Mouse (Mus musculus) hindbrain, embryonic 15.5 days (tissue): Measurements from ENCODE around the gene Ccdc146. TPM values are rescaled to one million over a fixed set of nuclear protein-coding genes. Genes with fewer than 3 reads are reported as not detected.
"Not testable (repeated sequence)": the region's sequence is repeated elsewhere in the genome, so short reads cannot be mapped to it uniquely, and the experiment has no call there.

ENCODE experiments used
- ATAC-seq: fragments of 200-750 bp; cut with Nextera tagmentation; 2 replicates; pipeline ENCODE4 v1.8.0; 2017; ENCODE audit warnings: low read depth, moderate number of reproducible peaks, moderate TSS enrichment; ENCODE audit not compliant: low FRiP score
- H3K27ac ChIP-seq: fragments of 300-500 bp; sonication (generic); replicated peaks from 2 replicates; pipeline ENCODE4 v1.5.1; 2015; ENCODE audit warnings: mild to moderate bottlenecking, inconsistent platforms
- H3K27me3 ChIP-seq: fragments of 300-500 bp; sonication (generic); 2 replicates; pipeline ENCODE4 v1.6.1; 2015; ENCODE audit warnings: control low read depth, inconsistent platforms
- H3K36me3 ChIP-seq: fragments of 300-500 bp; sonication (generic); 2 replicates; pipeline ENCODE4 v1.6.1; 2015; ENCODE audit warnings: control low read depth, inconsistent platforms
- H3K4me1 ChIP-seq: fragments of 300-500 bp; sonication (generic); replicated peaks from 2 replicates; pipeline ENCODE4 v1.6.1; 2015; ENCODE audit warnings: control low read depth, inconsistent platforms
- H3K4me2 ChIP-seq: fragments of 300-500 bp; sonication (generic); 2 replicates; pipeline ENCODE4 v1.6.1; 2015; ENCODE audit warnings: moderate library complexity, mild to moderate bottlenecking, inconsistent platforms
- H3K4me3 ChIP-seq: fragments of 300-500 bp; sonication (generic); 2 replicates; pipeline ENCODE4 v1.5.1; 2015; ENCODE audit warnings: mild to moderate bottlenecking, inconsistent platforms
- H3K9ac ChIP-seq: fragments of 300-500 bp; sonication (generic); 2 replicates; pipeline ENCODE4 v1.6.1; 2015; ENCODE audit warnings: inconsistent platforms
- H3K9me3 ChIP-seq: fragments of 300-500 bp; sonication (generic); 2 replicates; pipeline ENCODE4 v1.6.1; 2016; ENCODE audit warnings: control low read depth, inconsistent platforms
- WGBS: fragments of 180-500 bp; shearing (Covaris S2); methylation state at CpG from one replicate; pipeline ENCODE4 v1.1.7; 2015; 5-methylcytosine and 5-hydroxymethylcytosine counted together
- polyA plus RNA-seq: library from polyadenylated mRNA; unstranded; fragments of >200 nt; fragmentation: Nextera tagmentation; extraction: Ambion mirVana; gene quantifications from 2 replicates; pipeline ENCODE4 v1.2.1, GENCODE M21; 2015

Gene Ccdc146
- polyA plus RNA-seq, 1 experiment from 2014 or later: 1.0 TPM

DNA sequence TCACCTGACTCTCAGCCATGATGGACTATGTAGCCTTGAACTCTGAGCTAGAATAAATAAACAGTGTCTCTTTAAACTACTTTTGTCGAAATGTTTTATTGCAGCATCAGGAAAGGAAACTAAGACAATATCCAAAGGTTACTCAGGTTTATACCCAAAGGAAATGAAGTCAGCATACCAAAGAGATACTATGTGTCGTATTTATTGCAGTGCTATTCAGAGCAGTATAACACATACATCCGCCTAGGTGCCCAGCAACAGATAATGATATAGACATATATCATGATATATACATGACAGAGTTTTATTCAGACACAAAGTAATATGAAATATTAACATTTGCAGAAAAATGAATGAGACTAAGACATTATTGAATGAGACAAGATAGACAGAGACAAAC is 61.1 kb downstream of the Ccdc146 start:
- H3K9me3 ChIP-seq: no peaks in the 10 kb centered on the region
- H3K27me3 ChIP-seq: no peaks in the 10 kb centered on the region
- ATAC-seq: no peak
- no peak overlapping the region for H3K4me3 ChIP-seq
- H3K27ac ChIP-seq: no peak overlapping the region
- 87% methylated on average over 3 of the region's 3 CpGs for WGBS
- H3K4me2 ChIP-seq: no peak overlapping the region
- no peaks in the 10 kb centered on the region for H3K36me3 ChIP-seq
- H3K9ac ChIP-seq: no peak overlapping the region
- H3K4me1 ChIP-seq: no peaks in the 10 kb centered on the region

DNA sequence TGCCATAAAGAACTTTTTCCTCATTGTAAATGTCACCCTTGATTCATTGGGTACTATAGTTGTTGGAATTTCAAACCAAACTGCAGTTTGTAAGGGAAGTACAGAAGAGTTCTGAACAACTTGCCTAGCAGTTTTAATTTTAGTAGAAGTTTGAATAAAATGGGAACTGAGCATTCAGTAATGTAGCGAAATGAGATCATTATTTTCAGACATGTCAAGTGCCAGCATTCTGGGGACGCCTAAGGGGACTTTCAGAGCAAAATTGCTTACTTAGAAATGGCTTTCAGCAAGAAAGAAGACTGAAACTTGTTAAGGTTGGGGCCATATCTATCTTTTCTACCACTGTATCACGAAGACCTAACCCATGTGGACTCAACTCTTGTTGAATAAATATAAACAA is 65.8 kb downstream of the Ccdc146 start:
- WGBS: 86% methylated on average over 3 of the region's 3 CpGs
- no peak overlapping the region for H3K27ac ChIP-seq
- H3K27me3 ChIP-seq: no peaks in the 10 kb centered on the region
- H3K4me2 ChIP-seq: no peak overlapping the region
- ATAC-seq: no peak
- H3K36me3 ChIP-seq: no peaks in the 10 kb centered on the region
- H3K9me3 ChIP-seq: no peaks in the 10 kb centered on the region
- H3K9ac ChIP-seq: no peak overlapping the region
- no peak overlapping the region for H3K4me3 ChIP-seq
- H3K4me1 ChIP-seq: peaks cover 8% of the 10 kb centered on the region; the same call in 1 of the 2 replicates

DNA sequence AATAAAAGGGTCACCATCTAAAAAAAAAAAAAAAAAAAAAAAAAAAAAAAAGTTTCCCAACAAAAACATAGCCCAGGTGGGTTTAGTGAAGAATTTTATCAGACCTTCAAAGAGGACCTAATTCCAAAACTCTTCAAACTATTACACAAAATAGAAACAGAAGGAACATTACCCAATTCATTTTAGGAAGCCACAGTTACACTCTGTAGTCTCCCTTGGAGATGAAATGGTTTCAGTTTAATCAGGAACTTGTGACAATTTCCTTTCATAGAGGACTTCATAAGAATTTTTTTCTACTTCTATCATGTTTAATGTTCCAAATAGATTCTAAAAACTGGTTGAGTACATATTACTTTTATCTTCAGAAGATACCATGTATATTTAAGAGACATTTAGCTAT is 72.8 kb downstream of the Ccdc146 start:
- Histone ChIP-seq H3K27ac (no peak overlapping the region), H3K27me3 (no peaks in the 10 kb centered on the region), H3K4me2 (no peak overlapping the region), H3K9ac (no peak overlapping the region), H3K9me3 (no peaks in the 10 kb centered on the region), H3K4me3 (no peak overlapping the region), H3K4me1 (peaks cover 8% of the 10 kb centered on the region; the same call in 1 of the 2 replicates), H3K36me3 (no peaks in the 10 kb centered on the region)
- ATAC-seq: no peak

DNA sequence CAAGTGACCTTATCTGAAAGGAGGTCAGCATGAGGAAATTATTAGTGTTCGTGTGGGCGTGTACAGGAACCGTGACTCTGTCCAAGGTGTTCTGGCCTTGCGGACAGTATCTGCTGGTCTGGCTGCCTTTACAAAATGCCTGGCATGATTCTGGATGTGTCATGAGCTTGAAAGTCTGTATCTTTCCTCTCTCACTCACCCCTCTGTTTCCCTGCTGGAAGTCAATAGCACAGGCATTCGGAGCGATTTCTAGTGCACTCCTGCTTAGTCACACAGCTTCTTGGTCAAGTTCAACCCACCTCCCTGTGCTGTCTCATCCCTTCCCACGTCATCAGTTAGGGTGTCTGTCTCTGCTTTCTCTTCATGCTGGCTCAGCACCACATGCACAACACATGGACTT is 76.1 kb downstream of the Ccdc146 start:
- Histone ChIP-seq H3K36me3 (no peaks in the 10 kb centered on the region), H3K9ac (no peak overlapping the region), H3K4me2 (no peak overlapping the region), H3K27ac (no peak overlapping the region), H3K4me1 (no peaks in the 10 kb centered on the region), H3K4me3 (no peak overlapping the region), H3K9me3 (no peaks in the 10 kb centered on the region), H3K27me3 (no peaks in the 10 kb centered on the region)
- ATAC-seq: no peak
- WGBS: 92% methylated on average over 7 of the region's 7 CpGs

DNA sequence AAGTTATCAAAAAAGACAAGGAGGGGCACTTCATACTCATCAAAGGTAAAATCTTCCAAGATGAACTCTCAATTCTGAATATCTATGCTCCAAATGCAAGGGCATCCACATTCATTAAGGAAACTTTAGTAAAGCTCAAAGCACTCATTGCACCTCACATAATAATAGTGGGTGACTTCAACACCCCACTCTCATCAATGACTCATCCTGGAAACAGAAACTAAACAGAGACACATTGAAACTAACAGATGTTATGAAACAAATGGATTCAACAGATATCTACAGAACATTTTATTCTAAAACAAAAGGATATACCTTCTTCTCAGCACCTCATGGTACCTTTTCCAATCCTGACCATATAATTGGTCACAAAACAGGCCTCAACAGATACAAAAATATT is 82.2 kb downstream of the Ccdc146 start:
- not testable (repeated sequence) for H3K4me3 ChIP-seq, H3K27ac ChIP-seq

DNA sequence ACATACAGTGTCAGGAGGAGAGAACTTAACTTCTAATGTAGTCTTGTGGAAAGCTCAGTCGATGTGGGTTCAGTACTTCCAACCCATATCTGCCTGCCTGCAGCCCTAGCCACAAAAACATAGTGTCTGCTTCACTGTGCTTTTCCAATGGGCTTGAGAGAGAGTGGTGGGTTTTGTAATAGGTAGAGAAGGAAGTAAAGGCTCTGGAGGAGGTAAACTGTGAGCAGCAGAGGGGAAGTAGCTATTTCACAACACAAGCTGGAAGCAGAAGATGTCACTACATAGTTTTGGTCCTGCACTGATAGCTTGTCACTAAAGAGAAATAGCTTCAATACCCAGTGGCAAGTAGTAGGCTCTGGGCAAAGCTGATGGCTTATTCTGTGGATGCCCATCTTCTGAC is 92.4 kb downstream of the Ccdc146 start:
- ATAC-seq: no peak
- Histone ChIP-seq H3K36me3 (no peaks in the 10 kb centered on the region), H3K27me3 (no peaks in the 10 kb centered on the region), H3K9me3 (no peaks in the 10 kb centered on the region), H3K4me1 (no peaks in the 10 kb centered on the region; the same call in 1 of the 2 replicates), H3K4me3 (no peak overlapping the region), H3K4me2 (no peak overlapping the region), H3K27ac (no peak overlapping the region), H3K9ac (no peak overlapping the region)
- WGBS: 96% methylated on average over 1 of the region's 1 CpGs

More for the DNA sequence above, 82.2 kb downstream of the Ccdc146 start:
- H3K4me1 ChIP-seq, H3K9me3 ChIP-seq, H3K9ac ChIP-seq, H3K36me3 ChIP-seq, H3K27me3 ChIP-seq, ATAC-seq, H3K4me2 ChIP-seq: not testable (repeated sequence)

DNA sequence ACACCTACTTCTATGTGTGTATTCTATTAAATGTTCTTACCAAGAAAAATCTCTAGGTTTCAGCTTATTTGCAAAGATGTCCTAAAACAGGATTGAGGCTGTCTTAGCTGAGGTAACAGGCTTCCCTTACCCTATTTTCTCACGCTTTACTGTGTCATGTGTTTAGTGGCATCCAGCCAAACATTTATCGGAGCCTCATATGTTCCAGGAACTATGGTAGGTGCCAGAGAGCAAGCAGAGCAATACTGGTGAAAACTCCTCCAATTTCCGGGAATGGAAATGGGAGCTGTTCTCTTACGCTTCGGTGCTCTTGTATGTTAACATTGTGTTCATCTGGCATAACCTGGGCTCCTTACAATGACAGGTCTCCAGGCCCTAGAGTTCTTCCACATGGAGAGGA is 92.8 kb downstream of the Ccdc146 start:
- no peak overlapping the region for H3K27ac ChIP-seq
- no peaks in the 10 kb centered on the region; the same call in 1 of the 2 replicates for H3K4me1 ChIP-seq
- no peak overlapping the region for H3K4me2 ChIP-seq
- no peaks in the 10 kb centered on the region for H3K27me3 ChIP-seq
- ATAC-seq: no peak
- no peak overlapping the region for H3K9ac ChIP-seq
- H3K36me3 ChIP-seq: no peaks in the 10 kb centered on the region
- no peak overlapping the region for H3K4me3 ChIP-seq
- H3K9me3 ChIP-seq: no peaks in the 10 kb centered on the region
- WGBS: 71% methylated on average over 5 of the region's 5 CpGs

DNA sequence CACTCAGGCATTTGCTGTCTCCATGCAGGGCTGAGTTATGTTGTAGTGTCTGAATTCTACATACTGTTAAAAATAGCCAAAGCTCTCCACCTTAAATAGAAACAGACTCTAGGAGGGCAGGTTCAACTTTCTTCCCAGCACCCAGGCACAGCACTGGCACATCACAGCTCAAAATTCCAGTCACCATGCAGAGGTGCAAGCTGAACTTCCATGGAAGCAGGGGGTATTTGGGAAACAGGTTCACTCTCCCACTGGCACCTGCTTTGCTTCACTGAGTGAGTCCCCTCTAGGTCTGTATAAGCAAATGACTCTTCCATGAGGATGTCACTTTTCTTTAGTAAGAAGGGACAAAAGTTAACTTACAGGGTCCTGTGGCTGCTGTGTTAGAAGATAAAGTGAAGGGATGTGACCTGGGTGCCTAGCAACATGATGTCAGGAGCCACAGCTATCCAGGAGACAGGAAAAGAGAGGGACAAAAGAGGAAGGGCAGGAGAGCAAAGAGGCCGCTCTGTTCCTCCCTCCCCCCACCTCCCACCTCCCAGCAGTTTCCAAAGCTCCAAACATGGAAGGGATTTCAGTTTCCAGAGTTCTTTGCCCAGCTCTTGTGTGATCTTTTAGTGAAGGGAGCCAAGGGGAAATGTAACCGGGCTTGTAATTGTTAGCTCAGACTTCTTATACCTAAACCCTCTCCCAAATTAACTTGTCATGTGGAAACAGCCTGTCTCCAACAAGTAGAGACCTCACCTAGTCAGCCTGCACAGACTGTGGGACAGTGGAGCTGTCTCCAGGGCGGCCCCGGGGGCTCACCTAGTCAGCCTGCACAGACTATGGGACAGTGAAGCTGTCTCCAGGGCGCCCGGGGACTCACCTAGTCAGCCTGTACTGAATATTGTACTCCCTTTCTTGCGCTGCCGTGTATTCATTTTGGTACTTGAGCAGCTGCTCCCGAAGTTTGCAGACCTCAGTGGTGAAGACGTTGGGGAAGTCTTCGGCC is 94.5 kb downstream of the Ccdc146 start:
- Histone ChIP-seq H3K9ac (no peak overlapping the region), H3K36me3 (no peaks in the 10 kb centered on the region), H3K4me3 (no peak overlapping the region), H3K4me2 (no peak overlapping the region), H3K27ac (no peak overlapping the region), H3K9me3 (no peaks in the 10 kb centered on the region), H3K4me1 (no peaks in the 10 kb centered on the region; the same call in 1 of the 2 replicates), H3K27me3 (no peaks in the 10 kb centered on the region)
- 42% methylated on average over 11 of the region's 11 CpGs for WGBS
- no peak for ATAC-seq

DNA sequence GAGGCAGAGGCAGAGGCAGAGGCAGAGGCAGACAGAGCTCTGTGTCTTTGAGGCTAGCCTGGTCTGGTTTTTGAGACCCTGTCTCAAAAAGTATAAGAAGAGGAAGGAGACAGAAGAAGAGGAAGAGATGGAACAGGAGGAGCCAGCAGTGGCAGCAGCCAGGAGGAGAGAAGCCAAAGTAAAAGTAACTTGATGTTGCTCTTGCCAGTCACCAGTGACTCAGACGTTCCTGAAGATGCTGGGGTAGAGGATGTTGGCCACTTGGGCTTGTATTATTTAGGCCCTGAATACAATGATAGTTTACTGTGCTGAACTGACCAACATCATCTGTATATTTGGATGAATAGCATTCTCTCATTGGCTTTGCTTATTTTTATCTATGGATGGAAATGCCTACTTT is 95.9 kb downstream of the Ccdc146 start:
- Histone ChIP-seq H3K27ac (no peak overlapping the region), H3K9me3 (no peaks in the 10 kb centered on the region), H3K4me1 (no peaks in the 10 kb centered on the region; the same call in 1 of the 2 replicates), H3K4me2 (no peak overlapping the region), H3K9ac (no peak overlapping the region), H3K27me3 (no peaks in the 10 kb centered on the region), H3K36me3 (no peaks in the 10 kb centered on the region), H3K4me3 (no peak overlapping the region)
- no peak for ATAC-seq
- WGBS: 57% methylated on average over 1 of the region's 1 CpGs

DNA sequence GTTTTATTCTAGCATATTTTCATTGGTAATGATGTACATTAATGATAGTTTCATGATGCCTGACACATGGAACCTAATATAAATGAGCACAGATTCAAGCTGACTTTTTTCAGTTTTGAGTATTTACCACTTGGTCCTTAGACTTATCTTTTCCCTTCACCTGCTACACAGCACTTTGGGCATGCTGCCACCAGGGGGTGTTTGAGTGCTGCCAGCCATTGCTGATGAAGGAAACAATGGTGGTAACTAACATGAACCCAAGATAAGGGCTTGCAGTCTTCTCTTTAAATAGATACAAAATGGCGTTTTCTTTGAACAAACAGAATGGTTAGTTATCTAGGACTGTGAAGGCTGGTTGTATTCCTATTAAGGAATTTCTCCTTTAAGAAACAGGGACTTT is 98.0 kb downstream of the Ccdc146 start:
- H3K9ac ChIP-seq: no peak overlapping the region
- 43% methylated on average over 1 of the region's 1 CpGs for WGBS
- H3K9me3 ChIP-seq: no peaks in the 10 kb centered on the region
- H3K36me3 ChIP-seq: no peaks in the 10 kb centered on the region
- H3K4me1 ChIP-seq: no peaks in the 10 kb centered on the region; the same call in 1 of the 2 replicates
- ATAC-seq: no peak
- H3K27ac ChIP-seq: no peak overlapping the region
- no peak overlapping the region for H3K4me3 ChIP-seq
- no peaks in the 10 kb centered on the region for H3K27me3 ChIP-seq
- H3K4me2 ChIP-seq: no peak overlapping the region

DNA sequence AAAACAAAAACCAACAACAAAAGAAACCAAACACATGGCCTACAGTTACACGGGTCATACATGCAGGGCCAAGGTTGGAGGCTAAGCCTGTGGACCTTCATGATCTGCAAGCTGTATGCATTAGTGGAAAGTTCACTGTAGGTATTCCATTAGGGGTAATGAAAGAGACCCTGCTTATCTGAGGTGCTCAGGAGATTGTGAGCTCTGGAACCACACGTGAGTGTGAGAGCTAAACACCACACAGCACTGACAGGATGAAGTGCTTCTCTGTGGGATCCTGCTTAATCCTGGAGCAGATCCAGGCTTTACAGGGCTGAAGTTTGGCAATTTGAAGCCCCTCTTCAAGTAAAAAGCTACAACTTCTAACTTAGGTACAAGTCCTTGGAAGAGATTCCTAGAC is 104.3 kb downstream of the Ccdc146 start:
- ATAC-seq: no peak
- Histone ChIP-seq H3K27me3 (no peaks in the 10 kb centered on the region), H3K9ac (no peak overlapping the region), H3K9me3 (no peaks in the 10 kb centered on the region), H3K4me1 (no peaks in the 10 kb centered on the region), H3K4me3 (no peak overlapping the region), H3K4me2 (no peak overlapping the region), H3K27ac (no peak overlapping the region), H3K36me3 (no peaks in the 10 kb centered on the region)
- WGBS: 68% methylated on average over 2 of the region's 2 CpGs

DNA sequence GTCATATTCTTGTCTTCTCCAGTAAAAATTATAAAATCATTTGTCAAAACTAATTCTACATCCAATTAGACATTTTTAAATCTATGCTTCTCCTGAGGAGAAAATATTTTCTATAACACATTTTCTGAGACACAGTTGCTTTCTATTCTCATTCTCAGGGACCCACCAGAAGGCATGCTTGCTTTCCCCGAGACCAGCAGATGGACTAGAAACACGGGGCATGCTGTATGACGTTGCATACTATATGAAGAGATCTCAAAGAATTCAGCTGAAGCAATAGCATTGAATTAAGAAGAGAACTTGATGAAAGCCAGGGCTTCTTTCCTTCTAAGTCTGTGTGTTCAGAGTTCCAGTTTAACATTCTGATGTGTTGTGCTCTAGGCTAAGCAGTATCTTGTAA is 109.8 kb downstream of the Ccdc146 start:
- H3K27ac ChIP-seq: no peak overlapping the region
- ATAC-seq: no peak
- H3K4me1 ChIP-seq: no peaks in the 10 kb centered on the region
- H3K27me3 ChIP-seq: no peaks in the 10 kb centered on the region
- no peaks in the 10 kb centered on the region for H3K9me3 ChIP-seq
- H3K4me2 ChIP-seq: no peak overlapping the region
- H3K9ac ChIP-seq: no peak overlapping the region
- no peaks in the 10 kb centered on the region for H3K36me3 ChIP-seq
- 88% methylated on average over 3 of the region's 3 CpGs for WGBS
- no peak overlapping the region for H3K4me3 ChIP-seq

DNA sequence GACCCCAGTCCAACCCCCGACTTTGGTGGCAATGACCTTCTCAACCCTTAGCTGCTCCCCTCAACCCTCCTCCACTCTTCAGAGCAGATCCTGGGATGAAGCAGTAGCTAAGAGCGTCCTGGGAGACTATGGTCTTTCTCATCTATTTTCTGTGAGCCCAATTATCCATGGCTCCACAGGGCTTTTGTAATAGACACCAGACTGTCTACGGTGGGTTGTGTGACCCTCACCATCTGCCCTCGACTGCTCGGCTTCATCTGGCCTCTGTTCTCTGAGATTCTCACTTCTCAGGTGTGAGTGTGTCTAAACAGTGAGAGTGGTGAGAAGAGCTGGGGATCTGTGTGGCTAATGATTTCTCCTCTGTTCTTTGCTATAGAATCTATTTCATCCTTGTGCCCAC is 117.3 kb downstream of the Ccdc146 start:
- Histone ChIP-seq H3K4me1 (no peaks in the 10 kb centered on the region), H3K36me3 (no peaks in the 10 kb centered on the region), H3K9me3 (no peaks in the 10 kb centered on the region), H3K4me2 (no peak overlapping the region), H3K27me3 (no peaks in the 10 kb centered on the region), H3K27ac (no peak overlapping the region), H3K4me3 (no peak overlapping the region), H3K9ac (no peak overlapping the region)
- 65% methylated on average over 5 of the region's 5 CpGs for WGBS
- ATAC-seq: no peak
